Mouse (Mus musculus) hindbrain, embryonic 15.5 days (tissue): ENCODE measurements at regions not wholly inside any gene's neighbourhood (a gene's known extent, or its start where the extent isn't known, plus 50 kb on each side); places are given as distances from the start of the nearest gene placed in this dataset.

Experiments
- ATAC-seq: fragments of 200-750 bp; cut with Nextera tagmentation; 2 replicates; pipeline ENCODE4 v1.8.0; 2017; ENCODE audit warnings: low read depth, moderate number of reproducible peaks, moderate TSS enrichment; ENCODE audit not compliant: low FRiP score
- H3K27ac ChIP-seq: fragments of 300-500 bp; sonication (generic); replicated peaks from 2 replicates; pipeline ENCODE4 v1.5.1; 2015; ENCODE audit warnings: mild to moderate bottlenecking, inconsistent platforms
- H3K27me3 ChIP-seq: fragments of 300-500 bp; sonication (generic); 2 replicates; pipeline ENCODE4 v1.6.1; 2015; ENCODE audit warnings: control low read depth, inconsistent platforms
- H3K36me3 ChIP-seq: fragments of 300-500 bp; sonication (generic); 2 replicates; pipeline ENCODE4 v1.6.1; 2015; ENCODE audit warnings: control low read depth, inconsistent platforms
- H3K4me1 ChIP-seq: fragments of 300-500 bp; sonication (generic); replicated peaks from 2 replicates; pipeline ENCODE4 v1.6.1; 2015; ENCODE audit warnings: control low read depth, inconsistent platforms
- H3K4me2 ChIP-seq: fragments of 300-500 bp; sonication (generic); 2 replicates; pipeline ENCODE4 v1.6.1; 2015; ENCODE audit warnings: moderate library complexity, mild to moderate bottlenecking, inconsistent platforms
- H3K4me3 ChIP-seq: fragments of 300-500 bp; sonication (generic); 2 replicates; pipeline ENCODE4 v1.5.1; 2015; ENCODE audit warnings: mild to moderate bottlenecking, inconsistent platforms
- H3K9ac ChIP-seq: fragments of 300-500 bp; sonication (generic); 2 replicates; pipeline ENCODE4 v1.6.1; 2015; ENCODE audit warnings: inconsistent platforms
- H3K9me3 ChIP-seq: fragments of 300-500 bp; sonication (generic); 2 replicates; pipeline ENCODE4 v1.6.1; 2016; ENCODE audit warnings: control low read depth, inconsistent platforms
- WGBS: fragments of 180-500 bp; shearing (Covaris S2); methylation state at CpG from one replicate; pipeline ENCODE4 v1.1.7; 2015; 5-methylcytosine and 5-hydroxymethylcytosine counted together

DNA sequence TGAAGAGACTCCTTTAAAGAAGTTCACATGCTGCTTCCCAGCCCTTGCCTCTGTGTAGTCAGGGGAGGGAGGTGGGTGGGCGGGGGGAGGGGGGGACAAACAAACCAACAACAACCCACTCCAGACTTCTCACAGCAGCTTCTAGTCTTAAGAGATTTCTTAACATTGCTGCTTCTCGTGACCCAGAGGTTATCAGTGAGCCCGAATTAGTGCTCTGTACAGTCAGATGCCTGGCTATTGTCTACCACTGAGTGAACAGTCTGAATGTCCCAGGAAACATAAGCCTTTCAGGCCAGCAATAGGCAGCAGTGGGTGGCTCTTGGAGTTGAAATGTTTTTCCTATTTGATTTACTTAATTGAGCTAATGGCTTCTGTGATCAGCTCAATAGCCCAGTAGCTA is 202.2 kb upstream of the Nrp1 start:
- Histone ChIP-seq H3K36me3 (no peaks in the 10 kb centered on the region), H3K4me3 (no peak overlapping the region), H3K27me3 (no peaks in the 10 kb centered on the region), H3K27ac (no peak overlapping the region), H3K9ac (no peak overlapping the region), H3K4me2 (no peak overlapping the region), H3K4me1 (no peaks in the 10 kb centered on the region), H3K9me3 (no peaks in the 10 kb centered on the region)
- 25% methylated on average over 3 of the region's 3 CpGs for WGBS
- no peak for ATAC-seq

DNA sequence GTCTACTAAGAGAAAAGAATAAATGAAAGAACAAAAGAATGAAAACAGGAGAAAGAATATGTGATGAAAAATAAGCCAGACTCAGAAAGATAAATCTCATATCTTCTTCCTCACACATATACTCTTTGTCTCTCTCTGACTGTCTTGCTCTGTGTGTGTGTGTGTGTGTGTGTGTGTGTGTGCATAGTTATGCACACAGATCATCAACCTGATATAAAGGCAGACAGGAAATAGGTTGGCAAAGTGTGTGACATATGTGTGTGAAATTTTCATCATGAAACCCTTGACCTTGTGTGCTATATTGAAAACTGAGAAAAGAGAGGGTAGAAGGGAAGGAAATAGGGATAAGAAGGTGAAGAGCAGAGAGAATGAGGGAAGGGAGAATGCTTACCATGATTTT is 195.5 kb upstream of the Nrp1 start:
- no peak for ATAC-seq

DNA sequence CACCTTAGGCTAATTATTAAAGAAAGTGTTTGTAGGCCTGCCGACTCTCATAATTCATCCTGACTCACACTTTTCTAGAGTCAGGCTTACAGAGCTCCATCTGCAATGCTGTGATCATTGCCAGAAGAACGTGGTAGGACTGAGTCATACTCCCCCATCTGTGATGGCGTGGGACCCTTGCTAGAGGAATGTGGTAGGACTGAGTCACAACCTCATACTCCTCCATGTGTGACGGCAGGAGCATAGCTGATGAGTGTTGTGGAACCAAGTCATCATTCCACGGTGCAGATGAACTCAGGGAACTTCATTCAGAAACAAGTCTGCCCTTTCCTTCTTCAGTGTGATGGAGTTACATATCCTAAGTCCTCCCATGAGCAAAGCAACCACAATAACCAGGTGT is 193.4 kb upstream of the Nrp1 start:
- 90% methylated on average over 5 of the region's 5 CpGs for whole genome bisulfite sequencing
- ATAC-seq, result no peak

More for the DNA sequence above, 195.5 kb upstream of the Nrp1 start:
- Histone ChIP-seq H3K4me1 (no peaks in the 10 kb centered on the region), H3K9me3 (no peaks in the 10 kb centered on the region), H3K27me3 (no peaks in the 10 kb centered on the region), H3K9ac (no peak overlapping the region), H3K4me3 (no peak overlapping the region), H3K36me3 (no peaks in the 10 kb centered on the region), H3K27ac (no peak overlapping the region), H3K4me2 (no peak overlapping the region)

DNA sequence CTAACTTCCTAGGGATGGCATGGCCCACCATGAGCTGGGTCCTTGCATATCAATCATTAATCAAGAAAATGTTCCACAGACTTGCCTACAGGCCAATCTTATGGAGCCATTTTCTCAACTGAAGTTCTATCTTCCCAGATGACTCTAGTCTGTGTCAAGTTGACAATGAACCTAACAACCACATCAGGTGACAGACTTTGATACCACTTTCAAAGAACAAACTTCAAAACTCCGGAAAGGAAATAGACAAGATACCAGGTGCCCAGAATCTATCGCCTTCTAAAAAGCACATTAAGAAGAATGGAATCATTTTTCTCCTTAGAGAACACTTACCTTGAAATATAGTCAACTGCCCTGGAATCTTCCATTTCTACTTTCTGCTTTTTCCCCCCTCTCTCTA is 192.8 kb upstream of the Nrp1 start:
- no peaks in the 10 kb centered on the region for H3K9me3 ChIP-seq
- 97% methylated on average over 2 of the region's 2 CpGs for WGBS
- no peak overlapping the region for H3K27ac ChIP-seq
- no peak overlapping the region for H3K4me2 ChIP-seq
- no peak overlapping the region for H3K9ac ChIP-seq
- H3K4me3 ChIP-seq, result no peak overlapping the region
- ATAC-seq, result no peak
- H3K4me1 ChIP-seq, result no peaks in the 10 kb centered on the region
- H3K36me3 ChIP-seq, result no peaks in the 10 kb centered on the region
- no peaks in the 10 kb centered on the region for H3K27me3 ChIP-seq

More for the DNA sequence above, 193.4 kb upstream of the Nrp1 start:
- no peaks in the 10 kb centered on the region for H3K4me1 ChIP-seq
- no peaks in the 10 kb centered on the region for H3K27me3 ChIP-seq
- H3K36me3 ChIP-seq, result no peaks in the 10 kb centered on the region
- H3K9me3 ChIP-seq, result no peaks in the 10 kb centered on the region
- no peak overlapping the region for H3K4me2 ChIP-seq
- no peak overlapping the region for H3K9ac ChIP-seq
- H3K4me3 ChIP-seq, result no peak overlapping the region
- H3K27ac ChIP-seq, result no peak overlapping the region

DNA sequence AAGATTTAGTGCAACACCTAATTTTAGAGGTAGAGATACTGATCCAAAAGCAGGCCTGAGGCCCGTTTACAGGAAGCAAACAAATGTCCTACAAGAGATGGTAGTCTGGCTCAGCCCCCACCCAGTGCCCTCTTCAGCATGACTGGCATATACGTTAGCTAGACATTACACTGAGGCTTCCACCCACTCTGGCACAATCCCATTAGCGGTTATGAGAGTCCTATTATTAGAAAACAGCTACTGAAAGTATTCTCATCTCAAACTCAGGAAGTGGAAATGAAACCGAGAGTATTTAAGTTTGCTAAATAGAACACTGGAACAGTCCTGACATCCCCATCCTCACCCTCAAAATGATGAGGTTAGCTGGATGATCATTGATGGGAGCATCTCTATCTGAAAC is 192.3 kb upstream of the Nrp1 start:
- Histone ChIP-seq H3K9me3 (no peaks in the 10 kb centered on the region), H3K27me3 (no peaks in the 10 kb centered on the region), H3K9ac (no peak overlapping the region), H3K4me2 (no peak overlapping the region), H3K4me3 (no peak overlapping the region), H3K4me1 (no peaks in the 10 kb centered on the region), H3K36me3 (no peaks in the 10 kb centered on the region), H3K27ac (no peak overlapping the region)
- WGBS, result 81% methylated on average over 4 of the region's 4 CpGs
- ATAC-seq, result no peak

DNA sequence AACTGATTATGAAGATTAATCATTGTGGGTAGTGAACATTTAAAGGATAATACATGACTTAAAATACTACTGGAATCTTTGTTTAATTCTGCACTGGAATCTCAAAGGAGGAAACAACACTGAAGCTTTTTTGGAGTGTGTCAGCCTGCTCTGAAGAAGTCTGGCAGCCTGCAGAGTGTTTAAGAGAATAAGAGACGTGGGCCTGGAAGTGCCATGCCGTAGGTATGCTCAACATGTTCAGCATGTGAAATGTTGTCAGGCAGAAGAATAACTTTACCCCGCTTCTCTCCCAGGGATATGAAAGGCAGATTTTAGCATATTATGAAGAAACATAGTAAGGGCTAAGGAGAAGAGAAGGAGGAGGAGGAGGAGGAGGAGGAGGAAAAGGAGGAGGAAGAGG is 189.6 kb upstream of the Nrp1 start:
- no peak overlapping the region for H3K9ac ChIP-seq
- no peaks in the 10 kb centered on the region; the same call in 1 of the 2 replicates for H3K4me1 ChIP-seq
- ATAC-seq, result no peak
- H3K9me3 ChIP-seq, result no peaks in the 10 kb centered on the region
- WGBS, result 66% methylated on average over 3 of the region's 3 CpGs
- H3K4me3 ChIP-seq, result no peak overlapping the region
- H3K36me3 ChIP-seq, result no peaks in the 10 kb centered on the region
- H3K27ac ChIP-seq, result no peak overlapping the region
- no peak overlapping the region for H3K4me2 ChIP-seq
- H3K27me3 ChIP-seq, result no peaks in the 10 kb centered on the region

DNA sequence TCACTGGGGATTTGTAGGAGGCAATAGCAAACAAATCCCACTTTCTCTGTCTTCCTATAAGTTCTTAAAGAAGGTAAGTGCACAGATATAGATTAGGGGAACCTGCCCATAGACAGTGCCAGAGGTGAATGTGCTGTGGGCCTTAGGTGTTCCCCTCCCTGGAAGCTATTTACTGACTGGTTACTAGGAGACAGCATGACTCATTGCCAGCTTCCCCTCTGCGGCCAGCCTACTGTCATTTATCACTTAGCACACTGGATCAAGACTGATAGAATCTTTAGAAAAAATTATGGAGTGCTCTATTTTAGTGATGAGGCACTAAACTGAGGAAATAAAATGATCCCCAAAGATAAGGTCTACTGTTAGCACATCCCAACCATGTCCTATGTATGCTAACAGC is 187.3 kb upstream of the Nrp1 start:
- Histone ChIP-seq H3K27ac (no peak overlapping the region), H3K27me3 (no peaks in the 10 kb centered on the region), H3K9ac (no peak overlapping the region), H3K4me2 (no peak overlapping the region), H3K4me3 (no peak overlapping the region), H3K9me3 (no peaks in the 10 kb centered on the region), H3K36me3 (no peaks in the 10 kb centered on the region), H3K4me1 (no peaks in the 10 kb centered on the region; the same call in 1 of the 2 replicates)
- WGBS, result 23% methylated on average over 1 of the region's 1 CpGs
- ATAC-seq, result no peak

DNA sequence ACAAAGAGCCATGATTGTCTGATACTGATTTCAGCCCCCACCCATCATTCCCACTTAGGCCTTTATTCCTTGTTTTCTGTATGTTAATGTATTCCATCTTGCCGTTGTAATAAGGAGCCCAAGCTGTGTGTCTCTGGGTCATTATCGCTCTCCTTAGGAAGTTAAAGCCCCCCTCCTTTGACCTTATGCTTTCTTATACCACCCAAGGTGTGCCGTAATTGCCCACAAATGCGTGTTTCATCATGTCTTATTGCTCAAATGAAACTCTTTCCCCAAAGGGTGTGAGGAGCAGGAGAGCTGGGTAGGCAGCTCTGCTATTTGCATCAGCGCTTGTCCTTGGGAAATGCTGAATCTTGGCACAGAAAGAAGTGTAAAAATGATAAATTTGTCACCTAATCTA is 178.2 kb upstream of the Nrp1 start:
- ATAC-seq, result peak; percentile 15; the same call in 1 of the 2 replicates
- H3K27ac ChIP-seq, result no peak overlapping the region

DNA sequence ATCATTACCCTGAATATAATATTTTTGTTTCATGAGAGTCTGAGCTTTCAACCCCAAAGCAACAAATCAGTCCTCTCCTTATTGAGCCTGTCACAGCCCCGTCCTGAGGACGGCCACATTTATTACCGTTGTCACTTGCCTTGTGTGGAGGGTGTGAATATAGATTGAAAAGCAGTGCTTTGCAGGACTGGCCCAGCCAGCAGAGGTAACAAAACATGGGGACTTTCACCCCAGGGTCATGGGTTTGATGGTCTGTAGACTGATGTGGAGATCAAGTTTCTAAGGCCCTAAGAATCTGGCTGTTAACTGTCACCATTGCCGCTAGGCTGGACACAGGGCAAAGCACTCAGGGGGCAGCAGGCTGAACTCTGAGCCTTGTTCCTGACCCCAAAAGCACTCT is 175.3 kb upstream of the Nrp1 start:
- H3K9me3 ChIP-seq, result no peaks in the 10 kb centered on the region

More for the DNA sequence above, 178.2 kb upstream of the Nrp1 start:
- H3K4me2 ChIP-seq, result no peak overlapping the region
- no peaks in the 10 kb centered on the region for H3K36me3 ChIP-seq
- H3K9me3 ChIP-seq, result no peaks in the 10 kb centered on the region
- no peaks in the 10 kb centered on the region for H3K4me1 ChIP-seq
- WGBS, result 63% methylated on average over 5 of the region's 5 CpGs
- H3K9ac ChIP-seq, result no peak overlapping the region
- H3K27me3 ChIP-seq, result no peaks in the 10 kb centered on the region; the same call in 1 of the 2 replicates
- no peak overlapping the region for H3K4me3 ChIP-seq

DNA sequence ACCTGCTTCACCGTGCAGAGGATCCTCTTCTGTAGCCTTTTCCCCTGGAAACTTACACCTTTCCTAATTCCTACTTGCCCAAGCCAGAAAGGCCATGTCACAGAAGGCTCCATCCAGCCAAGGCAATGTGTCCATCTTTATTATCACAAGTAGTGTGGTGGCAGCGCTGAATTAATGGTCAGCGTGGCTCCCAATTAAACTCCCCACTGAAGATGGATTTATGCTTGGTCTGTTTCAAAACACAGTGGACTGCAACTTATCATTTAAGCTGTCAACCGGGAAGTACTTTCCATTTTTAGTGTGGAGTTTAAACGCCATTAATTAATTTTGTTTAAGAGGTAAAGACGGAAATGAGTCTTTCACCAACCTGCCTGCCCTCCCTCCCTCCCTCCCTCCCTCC is 170.1 kb upstream of the Nrp1 start:
- Histone ChIP-seq H3K4me1 (no peaks in the 10 kb centered on the region), H3K27ac (no peak overlapping the region), H3K9ac (no peak overlapping the region), H3K4me2 (no peak overlapping the region), H3K4me3 (no peak overlapping the region), H3K36me3 (no peaks in the 10 kb centered on the region), H3K27me3 (no peaks in the 10 kb centered on the region), H3K9me3 (no peaks in the 10 kb centered on the region)
- no peak for ATAC-seq
- 79% methylated on average over 6 of the region's 6 CpGs for WGBS

More for the DNA sequence above, 175.3 kb upstream of the Nrp1 start:
- Histone ChIP-seq H3K4me1 (no peaks in the 10 kb centered on the region), H3K9ac (no peak overlapping the region), H3K27ac (no peak overlapping the region), H3K4me3 (no peak overlapping the region), H3K36me3 (no peaks in the 10 kb centered on the region), H3K27me3 (no peaks in the 10 kb centered on the region; the same call in 1 of the 2 replicates), H3K4me2 (no peak overlapping the region)
- no peak for ATAC-seq
- WGBS, result 57% methylated on average over 4 of the region's 4 CpGs

DNA sequence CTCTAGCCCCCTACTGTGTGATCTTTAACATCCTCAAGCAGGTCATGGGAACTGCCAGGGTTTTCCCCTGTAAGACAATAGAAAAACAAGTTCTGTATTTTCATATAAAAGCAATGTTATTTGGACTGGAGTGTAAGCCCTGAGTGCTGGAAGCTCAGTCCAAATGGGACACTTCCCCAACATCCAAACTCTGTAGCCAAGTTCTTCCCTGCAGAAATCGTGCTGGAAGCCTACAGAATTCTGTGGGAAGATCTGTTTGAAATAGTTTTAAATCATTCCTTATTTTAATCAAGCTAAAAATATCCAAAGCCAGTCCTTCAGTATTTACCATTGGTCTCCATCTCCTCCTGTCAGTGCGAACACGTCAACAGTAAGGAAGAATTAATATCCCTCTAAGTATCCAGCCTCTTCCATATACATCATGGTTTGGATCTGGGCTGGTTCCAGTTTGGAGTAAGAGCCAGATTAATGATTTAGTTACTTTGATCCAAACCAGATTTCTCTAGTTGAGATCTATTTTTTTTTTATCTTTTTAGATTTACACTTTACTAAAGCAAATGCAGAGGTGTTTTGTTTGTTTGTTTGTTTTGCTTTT is 165.0 kb upstream of the Nrp1 start:
- H3K4me3 ChIP-seq, result no peak overlapping the region
- WGBS, result 77% methylated on average over 3 of the region's 3 CpGs
- H3K4me1 ChIP-seq, result no peaks in the 10 kb centered on the region
- H3K9ac ChIP-seq, result no peak overlapping the region
- no peaks in the 10 kb centered on the region for H3K9me3 ChIP-seq
- no peaks in the 10 kb centered on the region for H3K27me3 ChIP-seq
- H3K36me3 ChIP-seq, result no peaks in the 10 kb centered on the region
- H3K27ac ChIP-seq, result no peak overlapping the region
- no peak overlapping the region for H3K4me2 ChIP-seq
- ATAC-seq, result no peak

DNA sequence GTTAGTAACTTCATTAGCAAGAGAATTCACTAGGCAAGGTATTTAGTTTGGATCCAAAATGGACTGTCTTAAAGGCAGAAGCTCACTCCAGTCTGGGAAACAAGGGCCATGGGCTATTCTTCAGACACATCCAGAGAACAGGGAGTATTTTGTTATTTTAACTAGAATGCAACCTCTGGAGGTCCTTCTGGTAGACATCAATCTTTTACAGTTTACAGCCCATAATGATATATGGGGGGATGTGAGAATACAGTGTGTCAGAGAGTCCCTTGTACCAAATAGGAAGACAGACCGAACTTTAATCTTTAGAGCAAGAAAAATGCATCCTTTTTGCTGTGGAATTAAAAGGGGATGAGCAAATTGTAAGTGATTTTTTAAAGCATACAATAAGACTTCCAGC is 157.6 kb upstream of the Nrp1 start:
- WGBS, result 90% methylated on average over 1 of the region's 1 CpGs
- no peaks in the 10 kb centered on the region for H3K4me1 ChIP-seq
- H3K9me3 ChIP-seq, result no peaks in the 10 kb centered on the region
- H3K4me3 ChIP-seq, result no peak overlapping the region
- H3K36me3 ChIP-seq, result no peaks in the 10 kb centered on the region
- no peak for ATAC-seq
- H3K4me2 ChIP-seq, result no peak overlapping the region
- no peak overlapping the region for H3K9ac ChIP-seq
- H3K27me3 ChIP-seq, result no peaks in the 10 kb centered on the region
- H3K27ac ChIP-seq, result no peak overlapping the region

DNA sequence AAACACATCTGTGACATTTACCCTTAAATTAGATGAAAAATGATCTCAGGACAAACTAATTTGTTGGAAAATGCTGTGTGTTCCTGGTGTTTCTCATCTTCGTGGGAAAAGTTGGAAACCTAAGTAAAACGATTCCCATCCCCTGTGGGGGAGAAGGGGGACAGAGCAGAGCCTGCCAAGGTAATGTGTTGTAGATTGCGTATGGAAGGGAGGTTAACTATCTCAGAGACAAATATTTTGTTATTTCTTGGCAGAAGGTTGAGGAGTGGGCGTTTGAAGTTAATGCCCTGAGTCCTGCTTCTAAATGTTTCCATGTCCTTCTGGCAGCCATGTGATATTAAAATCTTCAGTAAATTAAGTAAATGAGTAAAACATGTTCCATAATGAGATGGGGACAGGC is 156.8 kb upstream of the Nrp1 start:
- Histone ChIP-seq H3K27ac (no peak overlapping the region), H3K4me3 (no peak overlapping the region), H3K9me3 (no peaks in the 10 kb centered on the region), H3K36me3 (no peaks in the 10 kb centered on the region), H3K9ac (no peak overlapping the region), H3K27me3 (no peaks in the 10 kb centered on the region), H3K4me2 (no peak overlapping the region), H3K4me1 (no peaks in the 10 kb centered on the region)
- WGBS, result 86% methylated on average over 4 of the region's 4 CpGs
- no peak for ATAC-seq
